Mouse (Mus musculus) kidney, adult 2 months (tissue): ENCODE data around the gene Ptbp3.

ENCODE experiments used
- CTCF ChIP-seq: fragments of 200-500 bp; conservative IDR thresholded peaks from 2 replicates; pipeline ENCODE4 v1.5.1; 2011; ENCODE audit warnings: low read depth, mild to moderate bottlenecking, control low read depth, low read length, moderate library complexity, mixed read lengths; ENCODE audit not compliant: insufficient read depth, insufficient read length
- POLR2A ChIP-seq: fragments of 200-500 bp; IDR thresholded peaks from one replicate; pipeline ENCODE4 v1.6.1; 2011; ENCODE audit warnings: low read depth, low read length, control low read depth

- TF ChIP-seq POLR2A (no peak), CTCF (no peak)
Observed at GRCm38 (mm10) chr4:59594614-59595013, 45.5 kb upstream of the Ptbp3 start.
